Mouse (Mus musculus) intestine, embryonic 16.5 days (tissue): ENCODE data around the gene Zmynd8. TPM values are rescaled to one million over a fixed set of nuclear protein-coding genes. Genes with fewer than 3 reads are reported as not detected.

Experiments
- ATAC-seq: fragments of 200-750 bp; cut with Nextera tagmentation; 2 replicates; pipeline ENCODE4 v1.8.0; 2017; ENCODE audit warnings: moderate TSS enrichment, moderate library complexity
- H3K27ac ChIP-seq: fragments of 300-500 bp; sonication (generic); 2 replicates; pipeline ENCODE4 v1.5.1; 2014; ENCODE audit warnings: mild to moderate bottlenecking, low read length
- H3K27me3 ChIP-seq: fragments of 300-500 bp; sonication (generic); replicated peaks from 2 replicates; pipeline ENCODE4 v1.6.1; 2014; ENCODE audit warnings: low read length, control low read depth, mixed read lengths; ENCODE audit not compliant: control insufficient read depth, insufficient read depth
- H3K36me3 ChIP-seq: fragments of 300-500 bp; sonication (generic); 2 replicates; pipeline ENCODE4 v1.6.1; 2014; ENCODE audit warnings: low read length, control low read depth; ENCODE audit not compliant: control insufficient read depth, insufficient read depth
- H3K4me1 ChIP-seq: fragments of 300-500 bp; sonication (generic); 2 replicates; pipeline ENCODE4 v1.6.1; 2014; ENCODE audit warnings: low read length, control low read depth, mixed read lengths; ENCODE audit not compliant: control insufficient read depth, insufficient read depth
- H3K4me2 ChIP-seq: fragments of 300-500 bp; sonication (generic); 2 replicates; pipeline ENCODE4 v1.6.1; 2014; ENCODE audit warnings: low read depth, low read length, control low read depth
- H3K4me3 ChIP-seq: fragments of 300-500 bp; sonication (generic); 2 replicates; pipeline ENCODE4 v1.5.1; 2014; ENCODE audit warnings: mild to moderate bottlenecking, low read length
- H3K9ac ChIP-seq: fragments of 300-500 bp; sonication (generic); 2 replicates; pipeline ENCODE4 v1.6.1; 2014; ENCODE audit warnings: low read depth, low read length
- H3K9me3 ChIP-seq: fragments of 300-500 bp; sonication (generic); 2 replicates; pipeline ENCODE4 v1.6.1; 2016; ENCODE audit warnings: low read length, control low read depth; ENCODE audit not compliant: control insufficient read depth
- WGBS: fragments of 180-500 bp; shearing (Covaris S2); extraction: QIAGEN DNeasy Blood & Tissue Kit; methylation state at CpG from one replicate; pipeline ENCODE4 v1.1.7; 2014; 5-methylcytosine and 5-hydroxymethylcytosine counted together
- polyA plus RNA-seq: library from polyadenylated mRNA; unstranded; fragments of >200 nt; fragmentation: Nextera tagmentation; extraction: Ambion mirVana; gene quantifications from 2 replicates; pipeline ENCODE4 v1.2.1, GENCODE M21; 2015

Gene Zmynd8
- polyA plus RNA-seq, 1 experiment from 2014 or later = 61.6 TPM

DNA sequence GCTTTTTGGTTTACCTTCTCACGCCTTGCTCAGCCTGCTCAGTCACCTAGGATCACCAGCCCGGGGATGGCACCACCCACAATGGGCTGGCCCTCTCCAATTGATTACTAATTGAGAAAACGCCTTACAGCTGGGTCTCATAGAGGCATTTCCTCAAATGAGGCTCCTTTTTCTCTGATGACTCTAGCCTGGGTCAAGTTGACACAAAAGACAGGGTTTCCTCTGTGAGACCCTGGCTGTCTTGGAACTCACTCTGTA, 2.2 kb upstream of the Zmynd8 start:
- Histone ChIP-seq H3K36me3 (no peaks in the 10 kb centered on the region), H3K9me3 (no peaks in the 10 kb centered on the region), H3K27me3 (no peaks in the 10 kb centered on the region), H3K27ac (peak overlapping the region; percentile 82), H3K4me1 (peaks cover 17% of the 10 kb centered on the region), H3K4me2 (0 out of 2 replicates have a peak overlapping the region, but pooled peaks have one; percentile 5), H3K4me3 (no peak overlapping the region), H3K9ac (no peak overlapping the region)
- 28% methylated on average over 3 of the region's 3 CpGs for WGBS
- peak; percentile 64 for ATAC-seq

DNA sequence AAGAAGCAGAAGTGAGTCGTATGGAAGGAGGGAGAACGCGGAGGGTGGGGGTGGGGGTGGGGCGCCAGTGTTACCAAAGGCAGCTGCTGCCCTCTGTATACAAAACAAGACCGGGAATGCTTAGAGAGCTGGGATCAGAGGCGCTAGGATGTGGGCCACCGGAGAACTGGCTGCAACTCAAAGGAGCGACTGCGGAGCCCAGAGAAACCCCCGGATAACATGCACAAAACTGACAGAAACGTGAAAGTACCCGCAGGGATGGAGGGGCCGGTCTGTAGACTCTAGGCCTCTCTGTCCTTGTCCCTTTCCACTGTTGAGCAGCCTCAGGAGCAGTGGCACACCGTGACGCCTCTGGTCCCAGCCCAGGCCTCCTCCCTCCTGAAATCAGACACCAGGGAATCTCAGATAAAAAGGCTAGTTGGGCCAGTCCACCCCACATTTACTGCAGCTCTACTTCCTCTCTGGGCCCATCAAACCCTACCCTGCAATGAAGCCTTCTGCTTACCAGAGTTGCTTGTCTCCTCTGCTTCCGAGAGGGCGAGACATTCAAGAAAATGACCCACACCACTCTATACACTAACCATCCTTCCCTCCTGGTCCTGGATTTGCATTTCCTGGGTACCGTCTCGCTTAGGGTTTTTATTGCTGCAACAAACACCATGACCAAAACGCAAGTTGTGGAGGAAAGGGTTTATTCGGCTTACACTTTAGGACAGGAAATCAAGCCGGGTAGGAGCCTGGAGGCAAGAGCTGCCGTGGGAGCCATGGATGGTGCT, 1.7 kb upstream of the Zmynd8 start:
- Histone ChIP-seq H3K36me3 (no peaks in the 10 kb centered on the region), H3K9me3 (no peaks in the 10 kb centered on the region), H3K9ac (peak overlapping the region; percentile 44), H3K4me2 (peak overlapping the region; percentile 34), H3K4me1 (peaks cover 16% of the 10 kb centered on the region), H3K4me3 (no peak overlapping the region), H3K27me3 (no peaks in the 10 kb centered on the region), H3K27ac (peak overlapping the region; percentile 82)
- WGBS = 14% methylated on average over 23 of the region's 23 CpGs
- ATAC-seq = peak; percentile 65

DNA sequence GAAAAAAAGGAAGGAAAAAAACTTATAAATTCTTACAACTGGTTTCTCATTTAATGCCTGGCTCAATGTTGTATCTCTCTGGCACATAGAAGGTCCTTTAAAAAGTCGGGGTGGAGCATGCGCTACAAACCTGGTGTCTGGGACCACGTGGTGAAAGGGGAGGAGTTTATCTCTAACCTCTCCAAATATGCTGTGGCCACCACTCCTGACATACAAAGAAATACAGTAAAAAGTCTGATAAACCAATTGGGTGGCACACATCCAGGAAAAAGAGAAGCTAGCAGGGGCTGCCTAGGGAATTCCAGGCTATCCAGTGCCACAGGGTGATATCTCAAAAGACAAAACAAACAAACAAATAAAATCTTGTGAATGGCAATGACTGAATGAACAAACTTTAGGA, 1.1 kb upstream of the Zmynd8 start:
- Histone ChIP-seq H3K9me3 (no peaks in the 10 kb centered on the region), H3K9ac (no peak overlapping the region; the same call in 1 of the 2 replicates), H3K27ac (peak overlapping the region; percentile 82), H3K4me1 (peaks cover 16% of the 10 kb centered on the region), H3K36me3 (no peaks in the 10 kb centered on the region), H3K4me2 (peak overlapping the region; percentile 34; the same call in 1 of the 2 replicates), H3K27me3 (no peaks in the 10 kb centered on the region), H3K4me3 (no peak overlapping the region)
- 0 out of 2 replicates have a peak, but pooled peaks have one; percentile 24 for ATAC-seq
- WGBS = 29% methylated on average over 3 of the region's 3 CpGs

DNA sequence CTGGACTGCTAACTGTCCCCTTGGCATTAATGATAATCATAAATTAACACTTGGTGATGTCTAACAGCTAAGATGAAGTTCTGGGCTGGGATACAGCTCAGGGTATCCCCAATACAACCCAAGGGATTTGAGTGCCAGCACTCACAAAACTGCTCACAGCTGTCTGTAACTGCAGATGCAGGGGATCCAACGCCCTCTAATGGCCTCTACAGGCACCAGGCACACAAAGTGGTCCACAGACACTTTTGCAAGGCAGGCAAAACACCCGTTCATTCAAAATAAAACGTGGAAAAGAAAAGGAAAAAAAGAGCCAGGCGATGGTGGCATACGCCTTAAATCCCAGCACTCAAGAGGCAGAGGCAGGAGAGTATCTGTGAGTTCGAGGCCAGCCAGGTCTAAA, 658 bp upstream of the Zmynd8 start:
- no peaks in the 10 kb centered on the region for H3K9me3 ChIP-seq
- ATAC-seq = no peak
- peak overlapping the region; percentile 82; the same call in 1 of the 2 replicates for H3K27ac ChIP-seq
- no peaks in the 10 kb centered on the region for H3K27me3 ChIP-seq
- no peak overlapping the region for H3K4me2 ChIP-seq
- peaks cover 16% of the 10 kb centered on the region for H3K4me1 ChIP-seq
- no peaks in the 10 kb centered on the region for H3K36me3 ChIP-seq
- no peak overlapping the region for H3K9ac ChIP-seq
- H3K4me3 ChIP-seq = no peak overlapping the region
- WGBS = 57% methylated on average over 6 of the region's 6 CpGs

DNA sequence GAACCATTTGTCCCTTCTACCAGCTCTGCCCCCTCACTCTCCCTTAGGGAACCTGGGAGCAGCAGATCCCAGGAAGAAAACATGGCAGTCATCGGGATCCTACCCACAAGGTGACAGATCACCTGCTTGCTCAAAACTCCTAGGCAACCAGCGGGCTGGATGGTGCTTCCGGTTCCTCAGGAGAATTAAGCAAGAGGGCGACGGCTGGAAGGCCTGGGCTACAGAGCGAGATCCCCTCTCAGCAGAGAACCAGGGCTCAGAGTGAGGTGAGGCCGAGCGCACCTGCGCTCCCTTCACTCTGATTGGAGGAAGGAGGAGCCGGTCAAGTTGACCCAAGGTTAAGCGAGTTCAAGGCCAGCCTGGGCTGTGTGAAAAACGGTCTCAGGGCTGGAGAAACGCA, 2.6 kb downstream of the Zmynd8 start:
- no peak for ATAC-seq
- no peaks in the 10 kb centered on the region for H3K27me3 ChIP-seq
- no peak overlapping the region for H3K4me3 ChIP-seq
- no peaks in the 10 kb centered on the region for H3K36me3 ChIP-seq
- H3K4me2 ChIP-seq = no peak overlapping the region
- no peak overlapping the region for H3K27ac ChIP-seq
- WGBS = 79% methylated on average over 13 of the region's 13 CpGs
- H3K9ac ChIP-seq = no peak overlapping the region
- H3K4me1 ChIP-seq = peaks cover 14% of the 10 kb centered on the region
- H3K9me3 ChIP-seq = no peaks in the 10 kb centered on the region

DNA sequence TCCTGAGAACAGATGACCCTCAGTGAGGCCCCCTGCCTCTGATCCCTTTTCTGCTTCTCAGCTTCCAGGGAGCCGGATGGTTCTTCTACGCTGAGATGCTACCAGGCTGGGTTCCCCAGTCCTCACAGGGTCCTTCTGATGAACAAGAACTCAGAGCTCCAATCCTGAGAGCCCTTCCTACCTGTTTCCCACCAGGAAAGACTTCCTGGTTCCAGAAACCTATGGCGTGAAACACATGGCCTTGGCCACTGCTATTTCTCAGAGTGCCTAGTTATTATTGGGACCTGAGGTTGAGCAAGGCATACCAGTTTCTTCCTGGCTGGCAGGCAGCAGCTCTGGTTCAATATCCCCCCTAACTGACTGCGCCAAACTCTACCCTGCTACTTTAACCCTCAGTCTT, 3.1 kb downstream of the Zmynd8 start:
- Histone ChIP-seq H3K4me2 (no peak overlapping the region), H3K9me3 (no peaks in the 10 kb centered on the region), H3K4me3 (no peak overlapping the region), H3K4me1 (peaks cover 10% of the 10 kb centered on the region), H3K9ac (peak overlapping the region; percentile 20; the same call in 1 of the 2 replicates), H3K36me3 (no peaks in the 10 kb centered on the region), H3K27me3 (no peaks in the 10 kb centered on the region), H3K27ac (0 out of 2 replicates have a peak overlapping the region, but pooled peaks have one; percentile 15)
- 89% methylated on average over 4 of the region's 4 CpGs for WGBS
- ATAC-seq = no peak

DNA sequence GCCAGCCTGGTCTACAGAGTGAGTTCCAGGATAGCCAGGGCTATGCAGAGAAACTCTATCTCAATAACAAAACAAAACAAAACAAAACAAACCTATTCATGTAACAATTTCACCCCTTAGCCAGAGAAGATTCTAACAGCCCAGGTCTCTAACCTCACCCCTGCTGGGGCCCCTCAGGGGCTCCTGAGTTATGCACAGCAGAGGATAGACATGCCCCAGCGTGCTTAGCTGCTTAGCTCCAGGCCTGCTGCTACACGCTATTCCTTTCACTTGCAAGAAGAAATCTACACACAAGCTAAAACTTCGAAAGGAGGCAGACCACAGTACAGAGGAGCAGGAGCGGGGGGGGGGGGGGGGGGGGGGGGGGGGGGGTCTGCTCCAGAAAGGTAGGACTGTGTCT, 4.3 kb downstream of the Zmynd8 start:
- WGBS = 11% methylated on average over 3 of the region's 4 CpGs
- H3K4me2 ChIP-seq = no peak overlapping the region
- no peak overlapping the region for H3K4me3 ChIP-seq
- H3K9me3 ChIP-seq = no peaks in the 10 kb centered on the region
- H3K36me3 ChIP-seq = no peaks in the 10 kb centered on the region
- H3K27me3 ChIP-seq = no peaks in the 10 kb centered on the region
- ATAC-seq = no peak
- no peak overlapping the region for H3K27ac ChIP-seq
- peaks cover 10% of the 10 kb centered on the region for H3K4me1 ChIP-seq
- H3K9ac ChIP-seq = no peak overlapping the region

DNA sequence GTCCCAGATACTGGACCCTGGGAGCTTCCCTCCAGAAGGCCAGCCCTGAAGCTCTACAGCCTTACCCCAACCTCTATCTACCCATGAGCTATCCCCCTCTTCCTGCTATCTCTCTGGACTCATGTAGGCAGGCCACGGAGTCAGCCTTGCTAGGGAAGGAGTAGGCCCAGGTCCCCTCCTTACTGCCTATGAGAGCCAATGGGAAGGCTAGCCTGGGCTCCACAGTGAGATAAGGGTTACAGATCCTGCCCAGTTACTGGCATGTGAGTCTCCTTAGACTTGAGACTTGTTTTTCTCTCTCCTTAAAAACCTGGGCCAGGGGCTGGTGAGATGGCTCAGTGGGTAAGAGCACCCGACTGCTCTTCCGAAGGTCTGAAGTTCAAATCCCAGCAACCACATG, 5.6 kb downstream of the Zmynd8 start:
- 89% methylated on average over 3 of the region's 3 CpGs for WGBS
- no peak overlapping the region for H3K4me3 ChIP-seq
- H3K9me3 ChIP-seq = no peaks in the 10 kb centered on the region
- peaks cover 21% of the 10 kb centered on the region for H3K4me1 ChIP-seq
- no peaks in the 10 kb centered on the region for H3K27me3 ChIP-seq
- H3K4me2 ChIP-seq = no peak overlapping the region
- no peaks in the 10 kb centered on the region for H3K36me3 ChIP-seq
- ATAC-seq = no peak
- H3K27ac ChIP-seq = no peak overlapping the region
- no peak overlapping the region for H3K9ac ChIP-seq

DNA sequence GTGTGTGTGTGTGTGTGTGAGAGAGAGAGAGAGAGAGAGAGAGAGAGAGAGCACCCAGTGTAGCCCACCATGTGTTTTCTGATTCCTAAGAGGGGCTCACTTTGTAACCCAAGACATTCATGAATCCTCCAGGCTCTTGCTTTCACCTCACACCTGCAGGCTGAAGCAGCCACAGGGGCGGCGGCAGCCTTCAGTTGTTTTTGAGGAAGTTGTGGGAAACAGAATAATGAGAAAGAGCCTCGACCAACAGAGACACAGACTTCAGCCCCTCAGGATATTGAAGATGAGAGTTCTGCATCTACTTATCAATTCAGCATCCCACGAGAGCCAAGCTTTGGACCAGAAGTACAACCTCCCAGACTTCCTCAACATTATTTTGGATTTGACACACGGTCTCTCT, 6.2 kb downstream of the Zmynd8 start:
- Histone ChIP-seq H3K9ac (no peak overlapping the region), H3K27me3 (no peaks in the 10 kb centered on the region), H3K9me3 (no peaks in the 10 kb centered on the region), H3K4me1 (peaks cover 27% of the 10 kb centered on the region), H3K36me3 (no peaks in the 10 kb centered on the region), H3K27ac (no peak overlapping the region), H3K4me2 (no peak overlapping the region), H3K4me3 (no peak overlapping the region)
- 77% methylated on average over 5 of the region's 5 CpGs for WGBS
- ATAC-seq = no peak

DNA sequence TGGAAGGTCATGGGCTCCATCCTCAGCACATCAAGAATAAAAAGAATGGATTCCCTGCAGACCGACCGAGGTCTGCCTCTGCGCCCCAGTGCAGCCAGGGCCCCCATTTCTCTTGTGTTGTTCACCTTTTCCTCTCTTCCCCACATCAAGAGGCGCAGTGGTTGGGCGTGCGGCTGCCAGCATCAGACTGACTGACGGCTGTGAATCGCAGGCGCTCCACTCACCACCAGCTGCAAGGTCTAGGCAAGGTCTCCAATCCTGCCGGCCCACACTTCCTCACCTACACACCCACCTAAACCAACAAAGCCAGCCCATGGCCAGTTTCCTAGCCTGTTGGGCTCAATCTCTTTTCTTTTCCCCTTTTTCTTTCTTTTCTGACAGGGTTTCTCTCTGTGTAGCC, 8.4 kb downstream of the Zmynd8 start:
- Histone ChIP-seq H3K9ac (no peak overlapping the region), H3K9me3 (no peaks in the 10 kb centered on the region), H3K27me3 (no peaks in the 10 kb centered on the region), H3K27ac (no peak overlapping the region), H3K4me3 (no peak overlapping the region), H3K4me2 (no peak overlapping the region), H3K36me3 (no peaks in the 10 kb centered on the region), H3K4me1 (peaks cover 49% of the 10 kb centered on the region)
- WGBS = 69% methylated on average over 10 of the region's 10 CpGs
- ATAC-seq = no peak
